Mouse (Mus musculus) kidney, postnatal 0 days (tissue): Measurements from ENCODE around the gene Gm5089. TPM values are rescaled to one million over a fixed set of nuclear protein-coding genes. Genes with fewer than 3 reads are reported as not detected.
"Not testable (repeated sequence)": the region's sequence is repeated elsewhere in the genome, so short reads cannot be mapped to it uniquely, and the experiment has no call there.

Experiments
- ATAC-seq: fragments of 200-750 bp; cut with Nextera tagmentation; replicated peaks from 2 replicates; pipeline ENCODE4 v1.8.0; 2017; ENCODE audit warnings: low read depth, moderate number of reproducible peaks, moderate TSS enrichment, moderate library complexity; ENCODE audit not compliant: low FRiP score
- DNase-seq: peaks from one replicate; pipeline ENCODE4 v3.0.0-alpha.2; 2016; ENCODE audit warnings: low spot score
- H3K27ac ChIP-seq: fragments of 300-500 bp; sonication (generic); 2 replicates; pipeline ENCODE4 v1.5.1; 2014; ENCODE audit warnings: mild to moderate bottlenecking
- H3K27me3 ChIP-seq: fragments of 300-500 bp; sonication (generic); 2 replicates; pipeline ENCODE4 v1.6.1; 2014; ENCODE audit warnings: low read length, mixed read lengths; ENCODE audit not compliant: insufficient read depth
- H3K36me3 ChIP-seq: fragments of 300-500 bp; sonication (generic); 2 replicates; pipeline ENCODE4 v1.6.1; 2014; ENCODE audit warnings: low read length, mixed read lengths; ENCODE audit not compliant: insufficient read depth
- H3K4me1 ChIP-seq: fragments of 300-500 bp; sonication (generic); replicated peaks from 2 replicates; pipeline ENCODE4 v1.6.1; 2014; ENCODE audit warnings: antibody characterized with exemption, low read length, mixed read lengths; ENCODE audit not compliant: insufficient read depth
- H3K4me2 ChIP-seq: fragments of 300-500 bp; sonication (generic); 2 replicates; pipeline ENCODE4 v1.6.1; 2014; ENCODE audit warnings: mild to moderate bottlenecking, low read length, moderate library complexity, mixed read lengths
- H3K4me3 ChIP-seq: fragments of 300-500 bp; sonication (generic); replicated peaks from 2 replicates; pipeline ENCODE4 v1.5.1; 2014; ENCODE audit warnings: low read depth, low read length
- H3K9ac ChIP-seq: fragments of 300-500 bp; sonication (generic); 2 replicates; pipeline ENCODE4 v1.6.1; 2014; ENCODE audit warnings: low read depth, low read length
- H3K9me3 ChIP-seq: fragments of 300-500 bp; sonication (generic); replicated peaks from 2 replicates; pipeline ENCODE4 v1.6.1; 2016; ENCODE audit warnings: low read length, inconsistent platforms, mixed read lengths
- CTCF ChIP-seq: IDR thresholded peaks from 2 replicates; pipeline ENCODE4 v1.5.1; 2016; ENCODE audit warnings: antibody characterized with exemption, low read depth, mild to moderate bottlenecking, moderate library complexity
- WGBS: fragments of 180-500 bp; shearing (Covaris S2); extraction: QIAGEN DNeasy Blood & Tissue Kit; methylation state at CpG from one replicate; pipeline ENCODE4 v1.1.7; 2014; 5-methylcytosine and 5-hydroxymethylcytosine counted together
- polyA plus RNA-seq: library from polyadenylated mRNA; unstranded; fragments of >200 nt; fragmentation: Nextera tagmentation; extraction: Ambion mirVana; gene quantifications from 2 replicates; pipeline ENCODE4 v1.2.1, GENCODE M21; 2015

Gene Gm5089
- polyA plus RNA-seq, 1 experiment from 2014 or later = not detected

GRCm38 (mm10) chr14:122461500-122461899 is 10.6 kb upstream of the Gm5089 start:
- 63% methylated on average over 3 of the region's 3 CpGs for WGBS
- ATAC-seq = no peak
- H3K4me2 ChIP-seq = no peak overlapping the region

GRCm38 (mm10) chr14:122460226-122460625 is 9.3 kb upstream of the Gm5089 start:
- no peak overlapping the region for H3K4me3 ChIP-seq
- DNase-seq = no peak
- H3K36me3 ChIP-seq = no peaks in the 10 kb centered on the region
- no peak overlapping the region for H3K27ac ChIP-seq
- WGBS = 48% methylated on average over 5 of the region's 5 CpGs
- H3K4me2 ChIP-seq = no peak overlapping the region
- no peaks in the 10 kb centered on the region for H3K9me3 ChIP-seq
- no peak overlapping the region for H3K9ac ChIP-seq
- no peak for TF ChIP-seq CTCF
- ATAC-seq = no peak
- H3K4me1 ChIP-seq = peaks cover 18% of the 10 kb centered on the region
- H3K27me3 ChIP-seq = peaks cover 59% of the 10 kb centered on the region

More at GRCm38 (mm10) chr14:122461500-122461899, 10.6 kb upstream of the Gm5089 start:
- Histone ChIP-seq H3K4me3 (no peak overlapping the region), H3K27ac (no peak overlapping the region), H3K27me3 (peaks cover 60% of the 10 kb centered on the region), H3K4me1 (peaks cover 18% of the 10 kb centered on the region), H3K9ac (no peak overlapping the region), H3K36me3 (no peaks in the 10 kb centered on the region), H3K9me3 (no peaks in the 10 kb centered on the region)
- no peak for DNase-seq
- no peak for TF ChIP-seq CTCF

- H3K9me3 ChIP-seq = no peaks in the 10 kb centered on the region
- H3K4me2 ChIP-seq = no peak overlapping the region
- peaks cover 58% of the 10 kb centered on the region for H3K27me3 ChIP-seq
- H3K9ac ChIP-seq = no peak overlapping the region
- H3K4me1 ChIP-seq = peaks cover 14% of the 10 kb centered on the region
- DNase-seq (no peak), ATAC-seq (no peak)
- H3K36me3 ChIP-seq = no peaks in the 10 kb centered on the region
- WGBS = 100% methylated on average over 1 of the region's 1 CpGs
- no peak overlapping the region for H3K4me3 ChIP-seq
- no peak overlapping the region for H3K27ac ChIP-seq
- TF ChIP-seq CTCF = no peak
These were observed 8.9 kb upstream of the Gm5089 start for GRCm38 (mm10) chr14:122459776-122460175.

GRCm38 (mm10) chr14:122459332-122459731 is 8.4 kb upstream of the Gm5089 start:
- H3K36me3 ChIP-seq, H3K9ac ChIP-seq, H3K4me1 ChIP-seq, H3K4me2 ChIP-seq, H3K4me3 ChIP-seq, H3K9me3 ChIP-seq, H3K27ac ChIP-seq, ATAC-seq, DNase-seq: not testable (repeated sequence)
- peaks cover 57% of the 10 kb centered on the region for H3K27me3 ChIP-seq
- 84% methylated on average over 7 of the region's 12 CpGs for WGBS

- 74% methylated on average over 4 of the region's 4 CpGs for WGBS
- Histone ChIP-seq H3K9ac (no peak overlapping the region), H3K4me2 (no peak overlapping the region), H3K4me1 (peaks cover 10% of the 10 kb centered on the region; the same call in 1 of the 2 replicates), H3K9me3 (no peaks in the 10 kb centered on the region), H3K36me3 (no peaks in the 10 kb centered on the region), H3K27me3 (peaks cover 66% of the 10 kb centered on the region), H3K27ac (no peak overlapping the region), H3K4me3 (no peak overlapping the region)
- TF ChIP-seq CTCF = no peak
- DNase-seq = no peak
- no peak for ATAC-seq
These were observed 4.6 kb upstream of the Gm5089 start for GRCm38 (mm10) chr14:122455562-122455958.

- H3K9me3 ChIP-seq = no peaks in the 10 kb centered on the region
- H3K4me2 ChIP-seq = no peak overlapping the region
- no peak overlapping the region for H3K27ac ChIP-seq
- H3K27me3 ChIP-seq = peaks cover 66% of the 10 kb centered on the region
- 69% methylated on average over 10 of the region's 10 CpGs for WGBS
- ATAC-seq = no peak
- H3K36me3 ChIP-seq = no peaks in the 10 kb centered on the region
- no peak for DNase-seq
- H3K4me1 ChIP-seq = peaks cover 10% of the 10 kb centered on the region; the same call in 1 of the 2 replicates
- H3K9ac ChIP-seq = no peak overlapping the region
- TF ChIP-seq CTCF = no peak
- no peak overlapping the region for H3K4me3 ChIP-seq
These were observed 4.1 kb upstream of the Gm5089 start for GRCm38 (mm10) chr14:122454901-122455561.
